Mouse (Mus musculus): ENCODE results near the gene Nrip1.

Gene Nrip1

GRCm38 (mm10) chr16:76316940-76317822 lies 56.4 kb downstream of the Nrip1 start:
- WGBS: 89% methylated on average over 22 of the region's 22 CpGs

GRCm38 (mm10) chr16:76315642-76316041 lies 58.0 kb downstream of the Nrip1 start:
- 94% methylated on average over 3 of the region's 3 CpGs for WGBS

- 93% methylated on average over 12 of the region's 12 CpGs for WGBS
These were observed 59.3 kb downstream of the Nrip1 start for GRCm38 (mm10) chr16:76314013-76314950.

GRCm38 (mm10) chr16:76312887-76313420 lies 60.7 kb downstream of the Nrip1 start:
- WGBS: 51% methylated on average over 1 of the region's 1 CpGs

GRCm38 (mm10) chr16:76310791-76311190 lies 62.8 kb downstream of the Nrip1 start:
- WGBS: 80% methylated on average over 2 of the region's 2 CpGs

GRCm38 (mm10) chr16:76310286-76310685 lies 63.3 kb downstream of the Nrip1 start:
- 67% methylated on average over 8 of the region's 8 CpGs for WGBS

GRCm38 (mm10) chr16:76309280-76309679 lies 64.3 kb downstream of the Nrip1 start:
- 66% methylated on average over 7 of the region's 7 CpGs for WGBS

GRCm38 (mm10) chr16:76307039-76307438 lies 66.6 kb downstream of the Nrip1 start:
- WGBS: 34% methylated on average over 3 of the region's 3 CpGs

GRCm38 (mm10) chr16:76306446-76306845 lies 67.2 kb downstream of the Nrip1 start:
- WGBS: 66% methylated on average over 4 of the region's 4 CpGs

- WGBS: 87% methylated on average over 6 of the region's 6 CpGs
These were observed 70.2 kb downstream of the Nrip1 start for GRCm38 (mm10) chr16:76303436-76303835.

- WGBS: 69% methylated on average over 7 of the region's 7 CpGs
These were observed 71.9 kb downstream of the Nrip1 start for GRCm38 (mm10) chr16:76301728-76302050.

- WGBS: 44% methylated on average over 8 of the region's 8 CpGs
These were observed 72.4 kb downstream of the Nrip1 start for GRCm38 (mm10) chr16:76301037-76301727.

GRCm38 (mm10) chr16:76300452-76300851 lies 73.2 kb downstream of the Nrip1 start:
- WGBS: 95% methylated on average over 6 of the region's 6 CpGs

GRCm38 (mm10) chr16:76299511-76299910 lies 74.1 kb downstream of the Nrip1 start:
- 65% methylated on average over 2 of the region's 2 CpGs for whole genome bisulfite sequencing

GRCm38 (mm10) chr16:76295322-76295721 lies 78.3 kb downstream of the Nrip1 start:
- WGBS: 48% methylated on average over 14 of the region's 14 CpGs

GRCm38 (mm10) chr16:76294550-76294949 lies 79.1 kb downstream of the Nrip1 start:
- 73% methylated on average over 15 of the region's 15 CpGs for WGBS

GRCm38 (mm10) chr16:76293765-76294463 lies 79.7 kb downstream of the Nrip1 start:
- WGBS: 84% methylated on average over 20 of the region's 20 CpGs

GRCm38 (mm10) chr16:76293176-76293575 lies 80.5 kb downstream of the Nrip1 start:
- 95% methylated on average over 21 of the region's 21 CpGs for WGBS

GRCm38 (mm10) chr16:76292656-76293055 lies 81.0 kb downstream of the Nrip1 start:
- WGBS: 95% methylated on average over 15 of the region's 15 CpGs

- WGBS: 89% methylated on average over 14 of the region's 14 CpGs
These were observed 82.3 kb downstream of the Nrip1 start for GRCm38 (mm10) chr16:76291366-76291765.

GRCm38 (mm10) chr16:76289495-76289894 lies 84.1 kb downstream of the Nrip1 start:
- 83% methylated on average over 2 of the region's 2 CpGs for WGBS

Data from cerebral cortex, adult 2 months (tissue).